Mouse (Mus musculus): ENCODE measurements around the gene Olfr58.
"Not testable (repeated sequence)": the region's sequence is repeated elsewhere in the genome, so short reads cannot be mapped to it uniquely, and the experiment has no call there.

Gene Olfr58

DNA sequence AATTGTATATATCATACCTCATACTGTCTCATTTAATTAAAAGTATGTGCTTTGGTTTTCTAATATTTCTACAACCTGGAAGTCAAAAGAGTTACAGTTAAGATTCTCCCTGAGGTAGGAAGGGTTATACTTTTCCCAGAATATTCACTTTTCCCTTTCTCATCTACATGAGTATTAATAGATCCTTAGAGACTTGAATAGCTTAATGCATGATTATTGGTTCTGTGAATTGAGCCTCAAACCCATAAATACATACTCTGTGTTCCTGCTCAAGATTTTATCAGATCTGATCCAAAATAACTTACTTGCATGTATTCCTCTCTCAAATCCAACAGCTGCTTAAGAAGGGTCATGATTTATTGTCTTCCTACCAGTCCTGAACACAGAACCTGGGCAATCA, at the start of gene Olfr58:
Gene Olfr58 (plus strand): TSS at position 301 of the 400 bp plus-strand sequence.
- no peak for DNase-seq

DNA sequence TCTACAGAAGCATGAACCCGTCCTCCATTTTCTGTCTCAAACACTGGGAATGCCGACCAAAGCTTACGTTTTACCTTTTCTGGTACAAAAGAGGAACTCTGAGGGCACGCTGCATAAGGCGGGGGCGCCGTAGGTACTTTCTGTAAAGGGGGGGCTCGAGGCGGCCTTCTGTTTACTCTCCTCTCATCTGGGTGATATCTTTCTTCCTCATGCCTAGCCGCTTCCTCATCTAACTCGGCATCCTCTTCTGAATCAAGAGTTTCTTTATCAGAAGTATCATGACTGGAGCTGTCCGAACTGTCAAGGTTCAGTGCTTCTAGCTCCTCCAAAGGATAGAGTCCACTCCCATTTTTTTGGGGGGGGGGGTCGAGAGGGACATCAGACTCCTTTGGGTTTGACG, 10.9 kb upstream of the Olfr58 start:
- DNase-seq, result no peak

DNA sequence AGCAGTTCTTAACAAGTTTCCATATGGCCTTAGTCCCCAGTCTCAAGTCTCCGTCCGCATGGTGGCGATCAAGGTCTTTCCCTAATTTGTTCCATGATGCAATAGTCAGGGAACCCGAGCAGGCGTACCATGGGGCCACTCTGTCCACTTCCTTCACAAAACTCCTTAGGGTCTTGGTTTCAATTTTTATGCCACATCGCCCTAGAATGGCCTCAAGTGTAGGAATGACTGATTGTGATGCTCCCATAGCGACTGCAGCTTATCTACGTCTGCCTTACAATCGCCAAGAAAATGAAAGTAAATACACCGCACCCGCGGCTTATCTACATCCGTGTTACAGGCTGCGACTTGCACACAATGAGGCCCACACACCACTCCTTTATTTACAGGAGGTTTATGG, 10.4 kb upstream of the Olfr58 start:
- no peak for DNase-seq

DNA sequence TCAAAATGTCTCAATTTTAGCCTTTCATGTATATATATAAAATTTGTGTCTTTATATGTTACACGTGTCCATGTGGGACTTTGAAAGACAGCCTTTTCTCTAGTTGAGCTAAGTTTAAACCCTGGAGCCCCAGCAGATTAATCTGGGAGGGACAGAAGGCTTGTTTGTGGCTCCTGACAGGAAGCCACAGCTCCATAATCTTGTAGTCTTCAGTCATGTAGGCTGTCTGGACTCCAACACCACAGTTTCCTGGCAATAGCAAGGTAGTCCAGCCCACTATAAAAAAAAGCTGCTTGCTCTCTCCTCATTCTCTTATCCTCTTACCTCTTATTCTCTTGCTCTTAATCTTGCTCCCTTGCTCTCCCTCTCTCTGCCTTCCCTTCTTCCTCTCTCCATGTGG, 22.9 kb downstream of the Olfr58 start:
- DNase-seq, result no peak

DNA sequence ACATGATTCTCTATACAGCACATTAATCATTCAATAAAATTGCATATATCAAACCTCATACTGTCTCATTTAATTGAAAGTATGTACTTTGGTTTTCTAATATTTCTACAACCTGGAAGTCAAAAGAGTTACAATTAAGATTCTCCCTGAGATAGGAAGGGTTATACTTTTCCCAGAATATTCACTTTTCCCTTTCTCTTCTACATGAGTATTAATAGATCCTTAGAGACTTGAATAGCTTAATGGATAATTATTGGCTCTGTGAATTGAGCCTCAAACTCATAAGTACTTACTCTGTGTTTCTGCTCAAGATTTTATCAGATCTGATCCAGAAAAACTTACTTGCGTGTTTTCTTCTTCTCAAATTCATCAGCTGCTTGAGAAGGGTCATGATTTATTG, 24.5 kb downstream of the Olfr58 start, which contains the start of gene Olfr859:
Gene Olfr859 (plus strand): TSS at position 301 of the 400 bp plus-strand sequence.
- not testable (repeated sequence) for DNase-seq
